In the genomic region with DNA sequence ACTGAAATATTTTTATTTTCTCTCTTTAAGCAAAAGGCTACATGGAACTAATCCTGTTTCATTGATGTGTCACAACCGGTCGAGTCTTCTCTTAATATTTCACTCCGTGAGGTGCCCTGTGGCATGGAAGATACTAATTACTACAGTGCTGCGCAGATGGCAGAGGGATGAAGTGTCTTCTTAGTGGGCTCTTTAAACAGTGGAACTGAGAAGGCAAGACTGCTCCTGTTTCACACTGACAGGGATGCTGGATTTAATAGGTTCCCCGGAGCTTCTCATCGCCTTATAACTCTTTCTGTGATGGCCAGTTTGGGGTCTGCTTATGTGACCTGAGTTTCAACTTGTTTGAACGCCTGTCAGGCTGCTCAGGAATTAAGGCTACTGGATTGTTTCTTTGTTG, we compare ENCODE assay signal across 24 mouse cellular contexts.
DNase-seq lines count a peak whose midpoint lies in the region; ATAC-seq and TF ChIP-seq lines count a peak whose summit lies in the region.
"Had no signal": no experiment of that assay in that cellular context is flagged by ENCODE, and none has a peak within 500 bp of the region (broad histone marks: within the 10 kb centered on the region; RNA-seq: fewer than 3 reads in every experiment).

No protein-coding gene starts in this region.

- no peak overlapping the region for H3K4me3 ChIP-seq in kidney, embryonic 14.5 days (ENCODE audit: low read length)
- H3K4me3 ChIP-seq in midbrain, embryonic 16.5 days (ENCODE audit: low read depth, low read length): no peak overlapping the region
- H3K4me3 ChIP-seq in liver, embryonic 11.5 days (ENCODE audit: low read depth, low read length): no peak overlapping the region
- no peak overlapping the region for H3K4me3 ChIP-seq in stomach, postnatal 0 days (ENCODE audit: low read depth, low read length)
- H3K4me3 ChIP-seq: embryonic facial prominence, embryonic 15.5 days; heart, embryonic 12.5 days; hindbrain, embryonic 10.5 days; limb, embryonic 12.5 days; liver, embryonic 12.5 days had no signal

- H3K27me3 ChIP-seq in kidney, embryonic 14.5 days (ENCODE audit: control insufficient read depth, insufficient read depth, low read length): no peaks in the 10 kb centered on the region
- no peaks in the 10 kb centered on the region for H3K27me3 ChIP-seq in midbrain, embryonic 16.5 days (ENCODE audit: control insufficient read depth, insufficient read depth, low read depth, low read length)
- no peaks in the 10 kb centered on the region for H3K27me3 ChIP-seq in liver, embryonic 11.5 days (replicated peaks; ENCODE audit: control insufficient read depth, insufficient read depth, low read length)
- no peaks in the 10 kb centered on the region for H3K27me3 ChIP-seq in stomach, postnatal 0 days (ENCODE audit: control insufficient read depth, insufficient read depth, low read length)
- H3K27me3 ChIP-seq: embryonic facial prominence, embryonic 15.5 days; heart, embryonic 12.5 days; limb, embryonic 12.5 days; liver, embryonic 12.5 days had no signal

- DNase-seq in kidney, adult 8-10 months: no peak
- peak; percentile 6 to 29 for DNase-seq in right cerebral cortex, adult 2 months (ENCODE audit: low spot score in 2 of 2)
- DNase-seq in right cerebral cortex, postnatal 14 days: no peak
- no peak for DNase-seq in liver, embryonic 11.5 days (ENCODE audit: low spot score)
- no peak for DNase-seq in stomach, postnatal 0 days (ENCODE audit: low spot score)
- DNase-seq: adrenal gland, adult 2 months; cerebellum, adult 18-20 months; cerebellum, postnatal 14 days; gastrocnemius, postnatal 25 days; heart, adult 18-20 months; heart, postnatal 10 days; kidney, postnatal 4 days; lung, adult 18-20 months; lung, postnatal 10 days; thymus, postnatal 14 days had no signal

- no peak for TF ChIP-seq EP300 in stomach, postnatal 0 days (optimal IDR thresholded peaks at IDR 0.05)

- H3K9ac ChIP-seq in kidney, embryonic 14.5 days (ENCODE audit: low read depth, low read length): no peak overlapping the region
- H3K9ac ChIP-seq in midbrain, embryonic 16.5 days (ENCODE audit: low read depth, low read length): no peak overlapping the region
- no peak overlapping the region for H3K9ac ChIP-seq in liver, embryonic 11.5 days (ENCODE audit: low read depth, low read length)
- H3K9ac ChIP-seq in stomach, postnatal 0 days (ENCODE audit: low read length): no peak overlapping the region
- H3K9ac ChIP-seq: embryonic facial prominence, embryonic 15.5 days; heart, embryonic 12.5 days; limb, embryonic 12.5 days; liver, embryonic 12.5 days had no signal

- H3K27ac ChIP-seq in kidney, embryonic 14.5 days (ENCODE audit: low read depth, low read length): no peak overlapping the region
- H3K27ac ChIP-seq in midbrain, embryonic 16.5 days (ENCODE audit: low read length): no peak overlapping the region
- H3K27ac ChIP-seq in liver, embryonic 11.5 days (ENCODE audit: low read depth, low read length): no peak overlapping the region
- H3K27ac ChIP-seq in stomach, postnatal 0 days (replicated peaks): no peak overlapping the region
- H3K27ac ChIP-seq: embryonic facial prominence, embryonic 15.5 days; hindbrain, embryonic 10.5 days; limb, embryonic 12.5 days; liver, embryonic 12.5 days had no signal

- peak; percentile 68; the same call in 1 of the 2 replicates for ATAC-seq in kidney, embryonic 14.5 days (ENCODE audit: low FRiP score, low TSS enrichment)
- ATAC-seq in midbrain, embryonic 16.5 days: 0 out of 2 replicates have a peak, but pooled peaks have one; percentile 58
- ATAC-seq in liver, embryonic 11.5 days (replicated peaks; ENCODE audit: low FRiP score): no peak
- no peak for ATAC-seq in stomach, postnatal 0 days (ENCODE audit: low FRiP score, low TSS enrichment)
- ATAC-seq: forebrain, embryonic 16.5 days; intestine, postnatal 0 days; liver, embryonic 12.5 days had no signal

- no peaks in the 10 kb centered on the region for H3K36me3 ChIP-seq in kidney, embryonic 14.5 days (ENCODE audit: control insufficient read depth, insufficient read depth, low read length)
- H3K36me3 ChIP-seq in midbrain, embryonic 16.5 days (ENCODE audit: control insufficient read depth, insufficient read depth, low read length): no peaks in the 10 kb centered on the region
- no peaks in the 10 kb centered on the region for H3K36me3 ChIP-seq in liver, embryonic 11.5 days (ENCODE audit: control insufficient read depth, insufficient read depth, low read length)
- H3K36me3 ChIP-seq in stomach, postnatal 0 days (ENCODE audit: control insufficient read depth, insufficient read depth, low read length): no peaks in the 10 kb centered on the region
- H3K36me3 ChIP-seq: embryonic facial prominence, embryonic 15.5 days; heart, embryonic 12.5 days; hindbrain, embryonic 10.5 days; limb, embryonic 12.5 days; liver, embryonic 12.5 days had no signal

- no peaks in the 10 kb centered on the region for H3K9me3 ChIP-seq in kidney, embryonic 14.5 days (ENCODE audit: control insufficient read depth, low read length)
- no peaks in the 10 kb centered on the region for H3K9me3 ChIP-seq in midbrain, embryonic 16.5 days (replicated peaks; ENCODE audit: control insufficient read depth, low read length, poor library complexity, severe bottlenecking)
- H3K9me3 ChIP-seq in liver, embryonic 11.5 days (ENCODE audit: control insufficient read depth, low read length): no peaks in the 10 kb centered on the region
- no peaks in the 10 kb centered on the region for H3K9me3 ChIP-seq in stomach, postnatal 0 days (ENCODE audit: control insufficient read depth, low read length)
- H3K9me3 ChIP-seq: embryonic facial prominence, embryonic 15.5 days; heart, embryonic 12.5 days; hindbrain, embryonic 10.5 days; limb, embryonic 12.5 days; liver, embryonic 12.5 days had no signal

- WGBS in kidney, embryonic 14.5 days: 28% methylated on average over 7 of the region's 7 CpGs
- WGBS in midbrain, embryonic 16.5 days: 23% methylated on average over 7 of the region's 7 CpGs
- 73% methylated on average over 7 of the region's 7 CpGs for WGBS in liver, embryonic 11.5 days
- 69% methylated on average over 7 of the region's 7 CpGs for WGBS in stomach, postnatal 0 days

- no peak for TF ChIP-seq CTCF in stomach, postnatal 0 days (IDR thresholded peaks at IDR 0.05; ENCODE audit: low read depth)

- no peak overlapping the region for H3K4me2 ChIP-seq in kidney, embryonic 14.5 days (replicated peaks; ENCODE audit: low read depth, low read length)
- no peak overlapping the region for H3K4me2 ChIP-seq in midbrain, embryonic 16.5 days (ENCODE audit: low read length)
- H3K4me2 ChIP-seq in liver, embryonic 11.5 days: no peak overlapping the region
- H3K4me2 ChIP-seq in stomach, postnatal 0 days (replicated peaks; ENCODE audit: low read depth): no peak overlapping the region
- H3K4me2 ChIP-seq: embryonic facial prominence, embryonic 15.5 days; heart, embryonic 12.5 days; limb, embryonic 12.5 days; liver, embryonic 12.5 days had no signal

- H3K4me1 ChIP-seq in kidney, embryonic 14.5 days (ENCODE audit: control insufficient read depth, insufficient read depth, low read length): peaks cover 7% of the 10 kb centered on the region
- peaks cover 3% of the 10 kb centered on the region; the same call in 1 of the 2 replicates for H3K4me1 ChIP-seq in midbrain, embryonic 16.5 days (ENCODE audit: control insufficient read depth, insufficient read depth, low read length)
- no peaks in the 10 kb centered on the region for H3K4me1 ChIP-seq in liver, embryonic 11.5 days (replicated peaks; ENCODE audit: control insufficient read depth, insufficient read depth, low read length)
- no peaks in the 10 kb centered on the region for H3K4me1 ChIP-seq in stomach, postnatal 0 days (replicated peaks; ENCODE audit: control insufficient read depth, insufficient read depth)
- H3K4me1 ChIP-seq: embryonic facial prominence, embryonic 15.5 days; heart, embryonic 12.5 days; limb, embryonic 12.5 days; liver, embryonic 12.5 days had no signal

Comparison
In these comparisons a context has a peak if more than half of its experiments do, and no peak if none do; other contexts are left out.
1. DNase-seq: peak in right cerebral cortex, adult 2 months (2 of 2); none in kidney, adult 8-10 months (0 of 2), right cerebral cortex, postnatal 14 days (single experiment), liver, embryonic 11.5 days (single experiment) and stomach, postnatal 0 days (single experiment).
2. ATAC-seq: peak in kidney, embryonic 14.5 days (single experiment) and midbrain, embryonic 16.5 days (single experiment); none in liver, embryonic 11.5 days (single experiment) and stomach, postnatal 0 days (single experiment).